ENCODE assay signal across 19 mouse cellular contexts in genomic region chr2:115538691-115539283, GRCm38 (mm10). TPM values are rescaled to one million over a fixed set of nuclear protein-coding genes. Genes with fewer than 3 reads are reported as not detected.
DNase-seq lines count a peak whose midpoint lies in the region; ATAC-seq and TF ChIP-seq lines count a peak whose summit lies in the region.
"Had no signal": no experiment of that assay in that cellular context is flagged by ENCODE, and none has a peak within 500 bp of the region (broad histone marks: within the 10 kb centered on the region; RNA-seq: fewer than 3 reads in every experiment).

No protein-coding gene starts in this region.

- no peak overlapping the region for H3K9ac ChIP-seq in forebrain, embryonic 15.5 days (replicated peaks)
- no peak overlapping the region for H3K9ac ChIP-seq in midbrain, postnatal 0 days (replicated peaks; ENCODE audit: low read length, poor library complexity, severe bottlenecking)
- no peak overlapping the region for H3K9ac ChIP-seq in midbrain, embryonic 13.5 days (replicated peaks)
- no peak overlapping the region for H3K9ac ChIP-seq in hindbrain, embryonic 13.5 days
- H3K9ac ChIP-seq: intestine, embryonic 15.5 days had no signal

- no peak overlapping the region for H3K4me2 ChIP-seq in forebrain, embryonic 15.5 days (replicated peaks)
- H3K4me2 ChIP-seq in midbrain, postnatal 0 days (ENCODE audit: low read depth, low read length, poor library complexity, severe bottlenecking) = no peak overlapping the region
- no peak overlapping the region for H3K4me2 ChIP-seq in midbrain, embryonic 13.5 days (replicated peaks)
- no peak overlapping the region for H3K4me2 ChIP-seq in hindbrain, embryonic 13.5 days
- H3K4me2 ChIP-seq: intestine, embryonic 15.5 days had no signal

- peak; percentile 41; the same call in 1 of the 2 replicates for ATAC-seq in forebrain, embryonic 15.5 days (replicated peaks)
- no peak for ATAC-seq in midbrain, postnatal 0 days (ENCODE audit: low FRiP score)
- no peak for ATAC-seq in midbrain, embryonic 13.5 days
- peak; percentile 85 for ATAC-seq in hindbrain, embryonic 13.5 days (ENCODE audit: low FRiP score)
- ATAC-seq: intestine, embryonic 15.5 days; Patski had no signal

- H3K4me1 ChIP-seq in forebrain, embryonic 15.5 days = peaks cover 15% of the 10 kb centered on the region
- H3K4me1 ChIP-seq in forebrain, embryonic 10.5 days = peaks cover 27% of the 10 kb centered on the region
- no peaks in the 10 kb centered on the region for H3K4me1 ChIP-seq in midbrain, postnatal 0 days (ENCODE audit: insufficient read depth, low read length)
- peaks cover 3% of the 10 kb centered on the region; the same call in 1 of the 2 replicates for H3K4me1 ChIP-seq in midbrain, embryonic 13.5 days (replicated peaks)
- peaks cover 17% of the 10 kb centered on the region for H3K4me1 ChIP-seq in hindbrain, embryonic 13.5 days (replicated peaks)
- H3K4me1 ChIP-seq: heart, embryonic 10.5 days; intestine, embryonic 15.5 days had no signal

- DNase-seq in forebrain, embryonic 10.5 days (ENCODE audit: extremely low spot score, low spot score) = no peak
- DNase-seq in midbrain, postnatal 0 days (ENCODE audit: low spot score) = peak; percentile 3
- DNase-seq in frontal cortex, adult 2 months (ENCODE audit: extremely low spot score in 1 of 2, low spot score in 1 of 2) = no peak
- DNase-seq in lung, postnatal 10 days = no peak
- DNase-seq: adrenal gland, postnatal 36 days; B cell, adult 2 months; cerebellum, adult 9-11 months; heart, postnatal 4 days; kidney, postnatal 10 days; thymus, postnatal 14 days had no signal

- no peaks in the 10 kb centered on the region for H3K9me3 ChIP-seq in forebrain, embryonic 15.5 days
- H3K9me3 ChIP-seq in forebrain, embryonic 10.5 days = no peaks in the 10 kb centered on the region
- no peaks in the 10 kb centered on the region for H3K9me3 ChIP-seq in midbrain, postnatal 0 days (ENCODE audit: low read length)
- H3K9me3 ChIP-seq in midbrain, embryonic 13.5 days = no peaks in the 10 kb centered on the region
- no peaks in the 10 kb centered on the region for H3K9me3 ChIP-seq in hindbrain, embryonic 13.5 days
- H3K9me3 ChIP-seq: G1E; heart, embryonic 10.5 days; intestine, embryonic 15.5 days had no signal

- TF ChIP-seq CTCF in midbrain, postnatal 0 days (IDR thresholded peaks at IDR 0.05) = no peak

- H3K4me3 ChIP-seq in forebrain, embryonic 15.5 days = no peak overlapping the region
- H3K4me3 ChIP-seq in forebrain, embryonic 10.5 days = no peak overlapping the region
- no peak overlapping the region for H3K4me3 ChIP-seq in midbrain, postnatal 0 days (ENCODE audit: low read depth, low read length)
- no peak overlapping the region for H3K4me3 ChIP-seq in midbrain, embryonic 13.5 days (replicated peaks)
- no peak overlapping the region for H3K4me3 ChIP-seq in hindbrain, embryonic 13.5 days
- H3K4me3 ChIP-seq: heart, embryonic 10.5 days; intestine, embryonic 15.5 days had no signal

- H3K27me3 ChIP-seq in forebrain, embryonic 15.5 days = no peaks in the 10 kb centered on the region
- H3K27me3 ChIP-seq in forebrain, embryonic 10.5 days (ENCODE audit: poor library complexity, severe bottlenecking) = no peaks in the 10 kb centered on the region
- no peaks in the 10 kb centered on the region for H3K27me3 ChIP-seq in midbrain, postnatal 0 days (ENCODE audit: insufficient read depth, low read length)
- no peaks in the 10 kb centered on the region for H3K27me3 ChIP-seq in midbrain, embryonic 13.5 days
- H3K27me3 ChIP-seq in hindbrain, embryonic 13.5 days = no peaks in the 10 kb centered on the region
- H3K27me3 ChIP-seq: CH12.LX; intestine, embryonic 15.5 days; Patski had no signal

- WGBS in forebrain, embryonic 15.5 days = 46% methylated on average over 5 of the region's 5 CpGs
- 77% methylated on average over 5 of the region's 5 CpGs for WGBS in forebrain, embryonic 10.5 days
- WGBS in midbrain, postnatal 0 days = 72% methylated on average over 5 of the region's 5 CpGs
- WGBS in midbrain, embryonic 13.5 days = 77% methylated on average over 5 of the region's 5 CpGs
- 43% methylated on average over 5 of the region's 5 CpGs for WGBS in hindbrain, embryonic 13.5 days

- H3K27ac ChIP-seq in forebrain, embryonic 15.5 days (replicated peaks) = peak overlapping the region; percentile 46
- no peak overlapping the region for H3K27ac ChIP-seq in forebrain, embryonic 10.5 days
- no peak overlapping the region for H3K27ac ChIP-seq in midbrain, postnatal 0 days (ENCODE audit: low read depth, low read length)
- no peak overlapping the region for H3K27ac ChIP-seq in midbrain, embryonic 13.5 days
- peak overlapping the region; percentile 76 for H3K27ac ChIP-seq in hindbrain, embryonic 13.5 days
- H3K27ac ChIP-seq: heart, embryonic 10.5 days; intestine, embryonic 15.5 days; macrophage had no signal

- H3K36me3 ChIP-seq in forebrain, embryonic 15.5 days = no peaks in the 10 kb centered on the region
- no peaks in the 10 kb centered on the region for H3K36me3 ChIP-seq in forebrain, embryonic 10.5 days (replicated peaks)
- no peaks in the 10 kb centered on the region for H3K36me3 ChIP-seq in midbrain, postnatal 0 days (ENCODE audit: insufficient read depth, low read length)
- no peaks in the 10 kb centered on the region for H3K36me3 ChIP-seq in midbrain, embryonic 13.5 days
- H3K36me3 ChIP-seq in hindbrain, embryonic 13.5 days = no peaks in the 10 kb centered on the region
- H3K36me3 ChIP-seq: G1E; heart, embryonic 10.5 days; intestine, embryonic 15.5 days had no signal

RNA-seq across cellular contexts. Expression of gene BC052040, which starts 42.7 kb away (rescaled TPM):
- polyA plus RNA-seq in forebrain, embryonic 15.5 days (2015; fragmentation: Nextera tagmentation; extraction: Ambion mirVana) = 16.3 and 17.1 TPM in 2 replicates
- polyA plus RNA-seq in forebrain, embryonic 10.5 days (2016; fragmentation: Nextera tagmentation; extraction: Ambion mirVana) = 23.7 and 24.6 TPM in 2 replicates
- 17.3 and 18.9 TPM in 2 replicates for total RNA-seq in midbrain, postnatal 0 days (2014; rRNA removed)
- 16.1 and 16.8 TPM in 2 replicates for polyA plus RNA-seq in midbrain, postnatal 0 days (2015; fragmentation: Nextera tagmentation; extraction: Ambion mirVana)
- 14.8 and 15.4 TPM in 2 replicates for polyA plus RNA-seq in midbrain, embryonic 13.5 days (2015; fragmentation: Nextera tagmentation; extraction: Ambion mirVana)
- 16.7 and 18.1 TPM in 2 replicates for polyA plus RNA-seq in hindbrain, embryonic 13.5 days (2015; fragmentation: Nextera tagmentation; extraction: Ambion mirVana)
- polyA plus RNA-seq in frontal cortex, adult 2 months (2012; rRNA removed) = 9.1 and 9.3 TPM in 2 replicates

Comparison
In these comparisons a context has a peak if more than half of its experiments do, and no peak if none do; other contexts are left out.
1. H3K27ac ChIP-seq: peak in forebrain, embryonic 15.5 days (single experiment) and hindbrain, embryonic 13.5 days (single experiment); none in forebrain, embryonic 10.5 days (single experiment), midbrain, postnatal 0 days (single experiment) and midbrain, embryonic 13.5 days (single experiment).
2. ATAC-seq: peak in forebrain, embryonic 15.5 days (single experiment) and hindbrain, embryonic 13.5 days (single experiment); none in midbrain, postnatal 0 days (single experiment) and midbrain, embryonic 13.5 days (single experiment).